10 mouse cellular contexts compared by ENCODE assay signal in genomic region chr5:118563590-118563989, GRCm38 (mm10). TPM values are rescaled to one million over a fixed set of nuclear protein-coding genes. Genes with fewer than 3 reads are reported as not detected.
DNase-seq lines count a peak whose midpoint lies in the region; ATAC-seq and TF ChIP-seq lines count a peak whose summit lies in the region.
"Had no signal": no experiment of that assay in that cellular context is flagged by ENCODE, and none has a peak within 500 bp of the region (broad histone marks: within the 10 kb centered on the region; RNA-seq: fewer than 3 reads in every experiment).

No protein-coding gene starts in this region.

- H3K9ac ChIP-seq in midbrain, embryonic 12.5 days (replicated peaks) = no peak overlapping the region
- no peak overlapping the region for H3K9ac ChIP-seq in midbrain, postnatal 0 days (replicated peaks; ENCODE audit: low read length, poor library complexity, severe bottlenecking)

- H3K4me1 ChIP-seq in erythroblast, embryonic 14.5 days (ENCODE audit: control insufficient read depth) = peaks cover 73% of the 10 kb centered on the region
- H3K4me1 ChIP-seq in midbrain, embryonic 12.5 days = peaks cover 63% of the 10 kb centered on the region
- peaks cover 15% of the 10 kb centered on the region; the same call in 1 of the 2 replicates for H3K4me1 ChIP-seq in midbrain, postnatal 0 days (ENCODE audit: insufficient read depth, low read length)

- H3K4me2 ChIP-seq in midbrain, embryonic 12.5 days (replicated peaks) = peak overlapping the region; percentile 10; the same call in 1 of the 2 replicates
- no peak overlapping the region; the same call in 1 of the 2 replicates for H3K4me2 ChIP-seq in midbrain, postnatal 0 days (ENCODE audit: low read depth, low read length, poor library complexity, severe bottlenecking)

- H3K36me3 ChIP-seq in erythroblast, embryonic 14.5 days (ENCODE audit: control insufficient read depth) = peaks cover 59% of the 10 kb centered on the region
- H3K36me3 ChIP-seq in midbrain, embryonic 12.5 days = no peaks in the 10 kb centered on the region
- no peaks in the 10 kb centered on the region for H3K36me3 ChIP-seq in midbrain, postnatal 0 days (ENCODE audit: insufficient read depth, low read length)

- no peaks in the 10 kb centered on the region for H3K9me3 ChIP-seq in erythroblast, embryonic 14.5 days (ENCODE audit: control insufficient read depth, low read length)
- no peaks in the 10 kb centered on the region for H3K9me3 ChIP-seq in midbrain, embryonic 12.5 days
- no peaks in the 10 kb centered on the region for H3K9me3 ChIP-seq in midbrain, postnatal 0 days (ENCODE audit: low read length)

- 22% methylated on average over 6 of the region's 6 CpGs for WGBS in midbrain, embryonic 12.5 days
- 44% methylated on average over 6 of the region's 6 CpGs for WGBS in midbrain, postnatal 0 days

- no peak for TF ChIP-seq CTCF in midbrain, postnatal 0 days (IDR thresholded peaks at IDR 0.05)

- no peak for DNase-seq in midbrain, postnatal 0 days (ENCODE audit: low spot score)
- no peak for DNase-seq in left cerebral cortex, adult 8-10 months (ENCODE audit: low spot score in 2 of 2)
- DNase-seq in left cerebral cortex, adult 11 months (ENCODE audit: low spot score) = no peak
- DNase-seq: lung, postnatal 10 days had no signal

- ATAC-seq in erythroblast, adult 5-6 weeks (replicated peaks; ENCODE audit: low FRiP score, poor library complexity, severe bottlenecking) = no peak
- no peak for ATAC-seq in midbrain, embryonic 12.5 days (ENCODE audit: low FRiP score, low read depth)
- ATAC-seq in midbrain, postnatal 0 days (ENCODE audit: low FRiP score) = no peak
- peak; percentile 18 for ATAC-seq in granulocyte monocyte progenitor cell, adult 5-6 weeks (replicated peaks; ENCODE audit: poor library complexity, severe bottlenecking)
- ATAC-seq in neutrophil, adult 5-6 weeks (ENCODE audit: extremely low read depth, insufficient number of reproducible peaks, low FRiP score, poor library complexity, severe bottlenecking) = peak; percentile 11; the same call in 1 of the 2 replicates
- ATAC-seq: Patski had no signal

- H3K27ac ChIP-seq in midbrain, embryonic 12.5 days (replicated peaks) = no peak overlapping the region
- no peak overlapping the region for H3K27ac ChIP-seq in midbrain, postnatal 0 days (ENCODE audit: low read depth, low read length)

- peak overlapping the region; percentile 93 for H3K4me3 ChIP-seq in erythroblast, embryonic 14.5 days (replicated peaks)
- H3K4me3 ChIP-seq in midbrain, embryonic 12.5 days = no peak overlapping the region
- no peak overlapping the region for H3K4me3 ChIP-seq in midbrain, postnatal 0 days (ENCODE audit: low read depth, low read length)

- H3K27me3 ChIP-seq in erythroblast, embryonic 14.5 days (ENCODE audit: control insufficient read depth) = peaks cover 7% of the 10 kb centered on the region
- peaks cover 13% of the 10 kb centered on the region; the same call in 1 of the 2 replicates for H3K27me3 ChIP-seq in midbrain, embryonic 12.5 days
- no peaks in the 10 kb centered on the region for H3K27me3 ChIP-seq in midbrain, postnatal 0 days (ENCODE audit: insufficient read depth, low read length)
- H3K27me3 ChIP-seq: Patski had no signal

RNA-seq across cellular contexts. Expression of gene Med13l, which starts 3.1 kb away (rescaled TPM):
- polyA plus RNA-seq in erythroblast, embryonic 14.5 days (2012) = 2.3 and 3.5 TPM in 2 replicates
- 49.2 and 56.6 TPM in 2 replicates for total RNA-seq in erythroblast, adult 5-6 weeks (2015; ENCODE audit: low replicate concordance)
- 82.2 and 99.3 TPM in 2 replicates for total RNA-seq in erythroblast, adult 5-6 weeks (2017; ENCODE audit: low replicate concordance)
- 14.5 and 14.7 TPM in 2 replicates for polyA plus RNA-seq in midbrain, embryonic 12.5 days (2016; fragmentation: Nextera tagmentation; extraction: Ambion mirVana)
- 29.5 and 30.7 TPM in 2 replicates for total RNA-seq in midbrain, postnatal 0 days (2014; rRNA removed)
- polyA plus RNA-seq in midbrain, postnatal 0 days (2015; fragmentation: Nextera tagmentation; extraction: Ambion mirVana) = 8.5 and 10.5 TPM in 2 replicates
- 42.0 and 50.1 TPM in 2 replicates for total RNA-seq in granulocyte monocyte progenitor cell, adult 5-6 weeks (2014; fragmentation: Nextera tagmentation)
- total RNA-seq in granulocyte monocyte progenitor cell, adult 5-6 weeks (2017) = 23.8 and 27.4 TPM in 2 replicates
- total RNA-seq in neutrophil, adult 5-6 weeks (2017) = 78.6 and 91.4 TPM in 2 replicates
- total RNA-seq in left cerebral cortex, adult 8-10 months (2022) = 100 to 1,000 TPM in 2 of 4 experiments, 10 to 100 TPM in 2; 91.8 to 110 (median 101) TPM

Comparison
In these comparisons a context has a peak if more than half of its experiments do, and no peak if none do; other contexts are left out.
1. ATAC-seq: peak in granulocyte monocyte progenitor cell, adult 5-6 weeks (single experiment) and neutrophil, adult 5-6 weeks (single experiment); none in erythroblast, adult 5-6 weeks (single experiment), midbrain, embryonic 12.5 days (single experiment) and midbrain, postnatal 0 days (single experiment).